Mouse (Mus musculus) CD4-positive, CD25-positive, alpha-beta regulatory T cell, adult 2 months (primary cell): Measurements from ENCODE around the gene Ltk.
A peak's percentile ranks its signal among the peaks of the same experiment; 100 is the strongest.
"Not testable (repeated sequence)": the region's sequence is repeated elsewhere in the genome, so short reads cannot be mapped to it uniquely, and the experiment has no call there.

Source experiments
- DNase-seq: peaks from one replicate; pipeline ENCODE4 v3.0.0-alpha.2; 2012; ENCODE audit warnings: low read depth, low spot score

Ltk gene

GRCm38 (mm10) chr2:119758844-119759835 is 1.1 kb downstream of the Ltk start:
- peak; percentile 24 for DNase-seq

GRCm38 (mm10) chr2:119758101-119758843 is 2.0 kb downstream of the Ltk start:
- peak; percentile 35 for DNase-seq

DNA sequence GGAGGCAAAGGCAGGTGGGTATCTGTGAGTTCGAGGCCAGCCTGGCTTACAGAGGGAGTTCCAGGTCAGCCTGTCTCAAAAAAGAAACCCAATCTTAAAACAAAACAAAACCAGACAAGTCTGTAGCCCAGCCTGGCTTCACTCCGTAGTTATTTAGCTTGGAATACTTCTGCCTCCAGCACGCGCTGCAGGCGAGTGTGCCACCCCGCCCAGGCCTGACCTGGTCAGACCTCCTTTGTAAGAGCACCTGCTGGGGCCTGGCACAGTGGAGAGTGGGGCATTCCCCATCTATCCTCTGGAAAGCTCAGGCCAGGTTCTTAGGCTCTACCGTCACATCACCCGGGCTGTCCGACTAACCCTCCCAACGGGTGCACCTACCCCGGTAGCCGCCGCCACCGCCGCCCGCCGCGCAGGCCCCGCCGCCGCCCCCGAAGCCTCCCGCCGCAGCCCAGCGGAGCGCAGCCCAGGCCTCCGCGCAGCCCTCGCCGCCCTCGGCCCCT is 2.6 kb downstream of the Ltk start:
- peak; percentile 25 for DNase-seq

DNA sequence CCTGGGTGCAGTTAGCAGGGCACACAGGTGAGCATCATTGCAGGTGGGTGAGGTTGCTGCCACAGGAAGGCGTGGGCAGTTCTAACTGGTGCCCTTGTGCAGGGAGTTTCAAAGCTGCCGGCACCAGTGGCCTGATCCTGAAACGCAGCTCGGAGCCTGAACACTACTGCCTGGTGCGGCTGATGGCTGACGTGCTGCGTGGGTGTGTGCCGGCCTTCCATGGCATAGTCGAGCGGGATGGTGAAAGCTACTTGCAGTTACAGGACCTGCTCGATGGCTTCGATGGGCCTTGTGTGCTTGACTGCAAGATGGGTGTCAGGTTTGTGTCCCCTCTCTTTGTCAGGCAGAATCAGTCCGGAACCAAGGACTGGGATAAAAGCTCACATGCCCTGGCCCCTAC is 11.0 kb downstream of the Ltk start:
- no peak for DNase-seq

GRCm38 (mm10) chr2:119747554-119747953 is 12.7 kb downstream of the Ltk start:
- no peak for DNase-seq

DNA sequence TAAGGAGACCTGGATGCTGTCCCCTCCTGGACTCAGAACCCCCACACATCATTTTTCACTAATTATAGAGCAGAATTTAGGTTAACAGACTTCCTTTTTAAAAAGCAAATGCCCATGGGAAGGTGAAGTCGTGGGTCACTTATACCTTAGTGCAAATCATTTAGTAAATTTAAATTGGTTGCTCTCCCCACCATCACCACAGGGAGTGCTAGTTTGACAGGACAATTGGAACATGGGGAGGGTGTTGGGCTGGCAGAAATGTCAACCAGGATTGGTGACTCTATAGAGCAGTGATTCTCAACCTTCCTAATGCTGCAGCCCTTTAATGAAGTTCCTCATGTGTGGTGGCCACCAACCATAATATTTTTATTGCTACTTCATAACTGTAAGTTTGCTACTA is 14.9 kb downstream of the Ltk start:
- peak; percentile 51 for DNase-seq

DNA sequence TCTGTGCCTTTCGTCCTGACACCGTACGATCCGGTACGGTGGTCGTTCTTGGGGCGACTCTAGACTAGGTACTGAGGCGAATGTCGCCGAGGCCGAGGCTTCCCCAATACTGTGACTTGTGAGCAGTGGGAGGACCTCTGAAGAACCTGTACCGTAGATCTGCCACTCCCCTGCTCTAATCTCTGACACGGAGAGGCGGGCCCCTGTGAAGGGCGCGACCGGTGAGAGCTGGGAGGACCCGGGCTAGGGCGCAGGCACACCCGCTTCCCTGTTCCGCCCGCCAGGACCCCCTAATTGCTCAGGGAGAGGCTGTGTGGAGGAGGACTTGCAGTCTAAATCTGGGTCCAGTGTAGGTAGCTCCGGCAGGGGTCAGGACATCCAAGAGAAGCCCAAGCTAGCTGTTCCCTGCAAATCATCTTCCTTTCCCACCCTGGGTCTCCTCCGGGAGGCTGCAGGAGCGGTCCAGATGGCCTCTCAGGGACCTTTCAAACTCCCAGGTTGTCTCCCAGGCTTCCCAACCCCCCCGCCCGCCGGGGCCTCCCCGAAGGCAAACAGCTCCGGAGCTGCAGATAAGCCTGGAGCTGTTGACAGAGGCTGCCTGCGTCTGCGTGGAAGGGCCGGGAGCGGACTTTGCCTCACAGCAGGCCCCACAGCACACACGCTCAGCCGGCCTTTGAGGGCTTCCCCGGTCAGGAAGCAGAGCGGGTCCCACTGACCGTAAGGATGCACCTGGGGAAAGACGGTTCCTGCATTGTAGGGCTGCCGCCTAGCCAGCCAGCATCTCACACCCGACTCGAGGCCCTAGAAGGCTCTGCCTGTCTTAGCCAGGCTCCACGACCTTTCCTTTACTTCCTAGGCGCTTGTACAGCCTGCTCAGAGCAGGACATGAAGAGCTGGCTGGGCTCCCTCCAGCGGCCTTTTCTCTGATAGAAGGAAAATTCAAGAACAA is 15.8 kb downstream of the Ltk start:
- DNase-seq, result peak; percentile 61

DNA sequence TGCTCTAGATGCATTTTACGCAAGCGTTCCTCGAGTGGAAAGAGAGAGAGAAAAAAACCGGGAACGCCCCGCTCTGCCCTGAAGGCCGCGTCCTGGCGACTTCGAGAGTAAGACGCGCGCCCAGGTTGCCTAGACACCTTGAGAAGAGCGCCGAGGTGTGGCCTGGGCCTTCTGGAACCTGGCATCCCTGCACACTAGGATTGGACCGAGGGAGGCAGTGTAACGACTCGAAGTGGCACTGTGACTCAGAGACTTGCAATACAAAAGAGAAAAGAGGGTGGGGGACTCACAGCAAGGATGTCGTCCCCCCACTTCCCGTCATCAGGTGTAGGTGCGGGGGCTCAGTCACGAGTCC is 16.4 kb downstream of the Ltk start:
- DNase-seq, result no peak

GRCm38 (mm10) chr2:119743176-119743807 is 16.9 kb downstream of the Ltk start:
- peak; percentile 38 for DNase-seq

DNA sequence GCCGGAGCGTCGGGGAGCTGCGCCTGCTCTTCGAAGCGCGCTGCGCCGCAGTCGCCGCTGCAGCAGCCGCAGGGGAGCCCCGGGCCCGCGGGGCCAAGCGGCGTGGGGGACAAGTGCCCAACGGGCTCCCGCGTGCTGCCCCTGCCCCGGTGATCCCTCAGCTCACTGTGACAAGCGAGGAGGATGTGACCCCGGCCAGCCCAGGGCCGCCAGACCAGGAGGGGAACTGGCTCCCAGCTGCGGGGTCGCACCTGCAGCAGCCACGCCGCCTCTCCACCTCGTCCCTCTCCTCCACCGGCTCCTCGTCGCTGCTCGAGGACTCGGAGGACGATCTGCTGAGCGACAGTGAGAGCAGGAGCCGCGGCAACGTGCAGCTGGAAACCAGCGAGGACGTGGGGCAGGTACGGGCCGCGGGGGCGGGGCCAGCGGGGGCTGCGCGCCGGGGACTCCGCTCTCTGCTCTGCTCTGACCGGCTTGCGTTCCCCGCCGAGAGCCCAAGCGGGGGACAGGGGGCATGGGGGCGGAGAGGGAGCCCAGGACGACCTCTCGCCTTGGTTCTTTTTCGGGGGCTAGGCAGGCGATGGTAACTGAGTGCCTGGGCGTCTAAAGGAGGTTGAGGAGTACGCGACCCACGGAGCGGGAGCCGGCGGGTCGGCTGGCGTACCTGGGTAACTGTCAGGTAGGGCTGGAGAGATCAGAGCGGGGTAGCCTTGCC is 17.6 kb downstream of the Ltk start:
- peak; percentile 76 for DNase-seq

DNA sequence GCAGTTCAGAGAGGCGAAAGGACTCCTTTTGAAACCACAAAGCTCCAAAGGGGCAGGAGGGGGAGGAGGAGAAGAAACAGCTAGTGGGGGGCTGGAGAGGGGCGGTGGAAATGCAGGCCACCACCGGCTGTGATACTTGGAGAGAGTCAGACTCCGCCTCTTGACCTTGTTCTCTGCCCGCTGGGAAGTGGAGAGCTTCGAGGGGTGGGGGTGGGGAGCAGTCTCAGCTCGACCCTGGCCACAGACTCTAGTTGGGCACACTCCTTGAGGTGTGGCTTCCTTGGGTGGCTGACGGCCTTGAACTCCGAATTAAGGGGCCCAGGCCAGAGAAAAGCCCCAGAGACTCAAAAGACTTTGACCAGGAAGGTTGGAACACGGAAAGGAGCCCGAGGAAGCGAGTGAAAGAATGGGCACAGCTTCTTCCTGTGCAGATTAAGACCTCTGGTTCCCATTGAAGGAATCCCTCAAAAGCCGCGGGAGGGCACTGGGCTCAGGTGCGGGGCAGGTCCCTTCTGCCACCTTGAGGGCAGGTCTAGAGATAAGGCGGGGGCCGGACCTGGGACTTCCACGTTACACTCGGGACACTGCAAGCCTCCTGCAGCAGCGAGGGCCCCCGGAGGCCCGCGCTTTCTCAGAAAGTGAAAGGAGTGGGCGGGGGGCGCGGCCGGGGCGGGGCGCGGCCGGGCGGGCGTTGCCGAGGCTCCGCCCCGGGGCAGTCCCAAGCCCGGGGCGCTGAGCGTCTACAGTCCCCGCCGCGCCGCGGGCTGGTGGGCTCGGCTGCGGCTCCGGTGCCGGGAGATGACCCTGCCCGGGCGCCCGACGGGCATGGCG is 18.4 kb downstream of the Ltk start, which contains the start of gene Itpka:
Itpka (plus strand) TSS at position 757 of the 831 bp plus-strand sequence.
- DNase-seq, result peak; percentile 88

DNA sequence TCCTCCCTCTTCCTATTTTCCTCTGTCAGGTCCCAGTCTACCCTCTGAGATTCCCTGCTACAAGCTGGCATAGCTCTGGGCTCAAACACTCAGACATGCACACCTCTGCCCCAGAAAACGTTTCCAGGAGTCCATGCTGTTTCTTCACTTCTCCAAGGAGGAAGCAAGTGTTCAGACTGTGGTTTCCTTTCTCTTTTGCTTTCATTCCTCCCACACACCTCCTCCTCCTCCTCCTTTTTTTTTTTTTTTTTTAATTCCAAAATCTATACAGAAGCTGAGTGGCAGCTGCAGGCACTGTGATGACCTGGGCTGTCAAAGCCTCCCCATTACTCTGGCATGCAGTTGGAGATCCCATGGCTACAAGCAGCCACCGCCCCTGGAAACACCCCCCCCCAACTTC is 19.7 kb downstream of the Ltk start:
- peak; percentile 16 for DNase-seq

DNA sequence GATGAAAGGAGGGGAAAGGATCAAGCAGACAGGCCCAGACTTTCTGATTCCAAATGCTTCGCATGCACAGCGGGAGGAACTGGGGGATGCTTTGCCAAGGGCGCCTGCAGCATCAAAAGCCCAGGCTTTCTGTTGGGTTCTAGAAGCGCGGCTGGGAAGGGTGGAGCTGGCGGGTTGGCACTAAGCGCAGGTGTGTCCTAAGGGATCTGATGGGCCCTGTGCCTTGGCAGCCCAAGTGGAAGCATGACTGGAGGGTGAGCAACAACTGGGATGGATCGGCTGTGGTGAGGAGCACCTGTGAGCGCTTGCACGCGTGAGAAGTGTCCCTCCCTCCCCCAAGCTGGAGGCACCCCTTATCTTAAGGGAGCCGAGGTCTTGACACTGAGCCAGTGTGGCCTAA is 23.1 kb downstream of the Ltk start:
- no peak for DNase-seq

- no peak for DNase-seq
Measured at GRCm38 (mm10) chr2:119730735-119731134, 29.5 kb downstream of the Ltk start.

- DNase-seq, result no peak
Measured at GRCm38 (mm10) chr2:119727762-119728416, 32.3 kb downstream of the Ltk start.

DNA sequence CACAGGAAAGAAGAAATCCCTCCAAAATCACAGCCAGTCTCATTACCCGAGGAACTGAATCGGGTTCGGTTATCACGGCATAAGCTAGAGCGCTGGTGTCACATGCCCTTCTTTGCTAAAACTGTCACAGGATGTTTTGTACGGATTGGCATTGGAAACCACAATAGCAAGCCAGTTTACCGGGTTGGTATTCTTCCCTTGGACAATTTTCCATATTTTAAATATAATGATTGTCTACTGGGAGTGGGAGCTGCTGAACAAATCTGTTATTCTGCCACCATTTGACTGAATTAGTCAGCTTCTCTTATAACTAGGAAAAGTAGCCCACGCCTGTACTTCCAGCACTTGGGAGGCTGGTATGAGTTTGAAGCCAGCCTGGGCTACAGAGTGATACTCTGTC is 39.2 kb downstream of the Ltk start:
- no peak for DNase-seq

- not testable (repeated sequence) for DNase-seq
Measured at GRCm38 (mm10) chr2:119715868-119716267, 44.4 kb downstream of the Ltk start.

DNA sequence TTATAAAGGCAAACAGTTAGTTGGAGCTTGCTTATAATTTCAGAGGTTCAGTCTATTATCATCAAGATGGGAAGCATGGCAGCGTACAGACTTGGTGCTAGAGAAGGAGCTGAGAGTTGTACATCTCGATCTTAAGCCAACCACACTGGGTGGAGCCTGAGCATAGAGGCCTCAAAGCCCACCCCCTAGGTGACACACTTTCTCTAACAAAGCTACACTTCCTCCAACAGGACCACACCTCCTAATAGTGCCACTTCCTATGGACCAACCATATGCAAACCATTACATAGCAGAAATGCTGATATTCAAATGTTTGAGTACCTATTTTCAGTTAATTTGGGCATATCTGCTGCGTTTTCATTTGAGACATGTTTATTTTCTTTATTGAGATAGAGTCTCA is 50.2 kb downstream of the Ltk start:
- DNase-seq, result no peak

DNA sequence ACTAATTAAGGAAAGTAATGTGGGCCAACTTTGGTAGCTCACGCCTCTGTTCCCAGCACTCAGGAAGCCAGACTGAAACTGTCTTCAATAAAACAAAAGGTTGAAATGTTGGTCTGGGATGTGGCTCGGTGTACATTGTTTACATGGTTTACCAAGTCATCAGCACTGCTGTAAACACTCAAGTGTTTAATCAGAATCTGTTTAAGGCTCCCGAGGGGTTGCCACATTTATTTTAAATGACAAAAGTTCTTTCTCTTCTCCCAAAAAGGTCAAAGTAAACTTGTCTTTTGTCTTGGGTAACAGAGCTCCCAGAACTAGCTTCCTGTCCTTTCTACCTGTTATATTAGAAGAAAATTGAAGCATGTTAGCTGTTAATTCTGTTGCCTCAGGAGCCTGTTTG is 52.6 kb downstream of the Ltk start:
- DNase-seq, result no peak
